Mouse (Mus musculus): Measurements from ENCODE around the gene Prkag1. TPM values are rescaled to one million over a fixed set of nuclear protein-coding genes. Genes with fewer than 3 reads are reported as not detected.

Gene Prkag1
- total and polyA plus RNA-seq, 2 experiments from 2014 or later = 48.3 to 58.4 TPM

DNA sequence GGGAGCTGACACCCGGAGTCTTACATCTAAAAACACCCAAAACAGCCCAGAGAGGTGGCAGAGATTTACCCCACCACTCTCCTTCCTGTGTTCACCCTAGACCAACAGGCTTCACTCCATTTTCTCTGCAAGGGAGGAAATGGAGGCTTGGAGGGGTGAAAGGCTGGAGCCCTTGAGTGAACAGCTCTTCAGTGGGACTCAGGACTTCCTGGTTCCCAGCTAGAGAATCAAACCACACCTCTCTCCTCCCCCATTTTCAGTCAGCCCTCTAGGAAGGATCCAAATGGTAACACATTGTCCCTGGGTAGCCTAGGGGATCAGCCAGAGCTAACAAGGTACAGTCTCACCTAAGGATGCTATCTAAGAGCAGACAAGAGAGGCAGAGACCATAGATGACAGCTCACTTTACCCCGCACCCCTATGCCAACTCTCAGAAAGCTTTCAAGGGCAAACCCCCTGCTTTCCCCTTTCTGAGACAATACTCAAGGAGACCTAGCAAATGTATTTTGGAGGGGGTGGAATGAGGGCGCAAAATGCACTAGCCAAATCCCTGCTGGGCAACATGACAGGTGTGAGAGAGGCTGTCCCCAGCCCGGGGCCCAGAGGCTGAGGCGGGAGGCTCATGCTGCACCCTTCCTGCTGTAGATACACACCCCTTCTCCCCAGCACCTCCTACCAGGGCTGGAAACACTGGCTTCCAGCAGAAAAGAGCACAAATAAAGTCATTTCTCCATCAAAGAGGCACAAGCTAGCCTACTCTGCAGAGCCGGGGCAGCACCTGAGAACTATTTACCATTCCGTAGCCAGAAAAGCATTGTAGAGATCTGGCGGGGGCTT is 38.2 kb upstream of the Prkag1 start:
- Histone ChIP-seq H3K36me3 (ENCODE audit: insufficient read depth) (peaks cover 18% of the 10 kb centered on the region), H3K27me3 (ENCODE audit: insufficient read depth, low read length) (no peaks in the 10 kb centered on the region), H3K27ac (ENCODE audit: low read depth, low read length) (no peak overlapping the region), H3K9ac (peak overlapping the region; percentile 97), H3K9me3 (ENCODE audit: low read length) (no peaks in the 10 kb centered on the region), H3K4me1 (ENCODE audit: insufficient read depth) (peaks cover 26% of the 10 kb centered on the region), H3K4me3 (ENCODE audit: low read depth, low read length) (peak overlapping the region; percentile 99), H3K4me2 (ENCODE audit: low read depth) (peak overlapping the region; percentile 91)
- no peak for TF ChIP-seq CTCF (IDR thresholded peaks at IDR 0.05; ENCODE audit: low read depth)
- DNase-seq = no peak
- 12% methylated on average over 8 of the region's 8 CpGs for WGBS
- no peak for ATAC-seq

DNA sequence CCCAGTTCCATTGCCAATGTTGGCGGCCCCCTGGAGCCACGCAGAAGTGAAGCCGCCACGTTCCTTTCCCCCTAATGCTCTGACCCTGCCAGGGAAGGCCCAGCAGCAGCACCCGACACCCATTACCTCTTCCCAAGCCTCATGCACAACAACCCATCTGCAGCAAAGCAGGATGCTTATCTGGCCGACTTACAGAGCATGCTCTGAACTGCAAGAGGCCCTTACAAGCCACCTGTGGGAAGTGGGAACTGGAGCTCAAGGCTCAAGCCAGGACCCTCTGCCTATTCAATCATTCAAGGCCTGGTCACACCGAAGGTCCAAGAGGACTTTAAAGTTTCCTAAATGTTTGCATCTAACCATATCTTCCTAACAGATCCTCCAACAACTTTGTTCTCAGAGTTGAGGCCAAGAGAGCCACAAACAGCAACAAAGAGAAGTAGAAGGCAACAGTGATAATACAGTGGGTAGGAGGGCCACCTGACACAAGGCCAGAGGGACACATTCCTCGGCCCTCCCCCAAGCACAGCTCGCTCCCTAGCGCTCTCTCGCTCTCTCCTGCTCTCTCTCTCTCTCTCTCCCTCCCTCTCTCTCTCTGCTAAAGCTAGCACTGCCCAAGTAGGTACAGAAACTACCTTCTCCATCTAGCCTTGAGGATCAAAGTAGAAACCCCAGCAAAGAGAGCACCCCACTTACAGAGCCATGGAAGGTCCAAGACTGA is 37.2 kb upstream of the Prkag1 start:
- no peak overlapping the region for H3K27ac ChIP-seq (ENCODE audit: low read depth, low read length)
- no peak for ATAC-seq

DNA sequence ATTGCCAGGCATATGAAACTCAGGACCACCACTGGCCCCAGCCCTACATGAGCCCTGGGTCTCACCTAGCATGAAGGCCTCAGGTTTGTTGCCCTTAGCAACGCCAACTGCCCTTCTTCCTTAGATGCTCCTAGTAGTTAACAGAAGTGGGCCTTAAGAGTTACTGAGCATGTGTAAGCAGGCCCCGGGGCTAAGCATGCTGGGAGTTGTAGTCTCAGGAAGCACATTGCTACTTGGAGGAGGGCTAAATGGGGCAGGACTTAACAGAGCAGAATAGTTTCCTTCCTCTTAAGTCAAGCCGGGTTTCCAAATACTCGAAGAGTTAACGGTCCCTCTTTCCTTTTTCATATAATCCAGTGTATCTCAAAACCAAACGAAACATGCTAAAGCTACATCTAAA is 36.0 kb upstream of the Prkag1 start:
- DNase-seq = peak; percentile 52
- no peak overlapping the region for H3K9ac ChIP-seq
- no peaks in the 10 kb centered on the region for H3K9me3 ChIP-seq (ENCODE audit: low read length)
- no peak overlapping the region for H3K27ac ChIP-seq (ENCODE audit: low read depth, low read length)
- no peaks in the 10 kb centered on the region for H3K27me3 ChIP-seq (ENCODE audit: insufficient read depth, low read length)
- H3K4me3 ChIP-seq (ENCODE audit: low read depth, low read length) = 0 out of 2 replicates have a peak overlapping the region, but pooled peaks have one; percentile 1
- 0 out of 2 replicates have a peak, but pooled peaks have one; percentile 38 for ATAC-seq
- peak overlapping the region; percentile 91 for H3K4me2 ChIP-seq (ENCODE audit: low read depth)
- TF ChIP-seq CTCF (IDR thresholded peaks at IDR 0.05; ENCODE audit: low read depth) = no peak
- 58% methylated on average over 6 of the region's 6 CpGs for WGBS
- peaks cover 26% of the 10 kb centered on the region for H3K4me1 ChIP-seq (ENCODE audit: insufficient read depth)
- H3K36me3 ChIP-seq (ENCODE audit: insufficient read depth) = peaks cover 40% of the 10 kb centered on the region

More for the DNA sequence above, 37.2 kb upstream of the Prkag1 start:
- peak overlapping the region; percentile 97 for H3K9ac ChIP-seq
- H3K9me3 ChIP-seq (ENCODE audit: low read length) = no peaks in the 10 kb centered on the region
- peak overlapping the region; percentile 91 for H3K4me2 ChIP-seq (ENCODE audit: low read depth)
- peaks cover 29% of the 10 kb centered on the region for H3K36me3 ChIP-seq (ENCODE audit: insufficient read depth)
- H3K4me3 ChIP-seq (ENCODE audit: low read depth, low read length) = peak overlapping the region; percentile 99
- DNase-seq = no peak
- H3K4me1 ChIP-seq (ENCODE audit: insufficient read depth) = peaks cover 26% of the 10 kb centered on the region
- TF ChIP-seq CTCF (IDR thresholded peaks at IDR 0.05; ENCODE audit: low read depth) = no peak
- no peaks in the 10 kb centered on the region for H3K27me3 ChIP-seq (ENCODE audit: insufficient read depth, low read length)
- WGBS = 22% methylated on average over 11 of the region's 11 CpGs

DNA sequence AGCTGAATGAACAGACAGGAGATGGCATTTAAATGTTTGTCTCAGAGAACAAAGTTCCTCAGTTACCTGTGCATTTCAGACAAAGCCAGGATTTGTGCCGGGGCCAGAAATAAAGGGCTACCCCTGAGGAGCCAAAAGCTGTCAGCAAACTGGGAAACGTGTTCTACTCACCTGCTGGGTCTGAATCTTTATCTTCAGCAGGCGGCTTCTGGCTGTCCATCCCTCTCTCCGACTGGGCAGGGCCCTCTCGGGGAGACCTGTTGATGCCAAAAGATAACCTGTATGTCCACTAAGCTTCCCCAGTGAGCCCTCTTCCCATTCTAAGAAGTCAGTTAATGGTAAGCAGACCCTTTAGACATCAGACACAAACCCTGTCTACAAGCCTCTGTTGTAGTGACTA is 35.2 kb upstream of the Prkag1 start:
- ATAC-seq = no peak
- no peaks in the 10 kb centered on the region for H3K27me3 ChIP-seq (ENCODE audit: insufficient read depth, low read length)
- TF ChIP-seq CTCF (IDR thresholded peaks at IDR 0.05; ENCODE audit: low read depth) = no peak
- H3K36me3 ChIP-seq (ENCODE audit: insufficient read depth) = peaks cover 49% of the 10 kb centered on the region
- H3K4me1 ChIP-seq (ENCODE audit: insufficient read depth) = peaks cover 26% of the 10 kb centered on the region
- no peaks in the 10 kb centered on the region for H3K9me3 ChIP-seq (ENCODE audit: low read length)
- DNase-seq = no peak
- no peak overlapping the region for H3K4me3 ChIP-seq (ENCODE audit: low read depth, low read length)
- H3K4me2 ChIP-seq (ENCODE audit: low read depth) = no peak overlapping the region
- no peak overlapping the region for H3K27ac ChIP-seq (ENCODE audit: low read depth, low read length)
- H3K9ac ChIP-seq = no peak overlapping the region
- WGBS = 91% methylated on average over 5 of the region's 5 CpGs

DNA sequence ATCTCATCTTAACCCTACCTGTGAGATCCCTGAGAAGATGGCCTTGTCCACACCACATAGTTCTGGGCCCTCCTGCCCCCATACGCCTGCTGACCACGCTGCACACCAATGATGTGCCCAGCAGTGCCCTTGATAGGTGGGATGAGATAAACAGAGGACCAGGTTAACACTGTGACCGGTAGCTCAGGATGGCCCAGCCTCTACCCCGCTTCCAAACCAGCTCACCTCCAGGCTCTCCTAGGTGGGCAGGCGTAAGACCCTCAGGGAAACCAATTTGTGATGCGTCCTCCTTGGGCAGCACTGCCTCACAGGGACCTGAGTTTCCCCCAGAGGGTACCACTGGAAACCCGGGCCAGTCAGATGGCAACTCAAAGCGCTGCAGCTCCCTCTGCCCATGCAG is 34.5 kb upstream of the Prkag1 start:
- Histone ChIP-seq H3K36me3 (ENCODE audit: insufficient read depth) (peaks cover 56% of the 10 kb centered on the region), H3K9me3 (ENCODE audit: low read length) (no peaks in the 10 kb centered on the region), H3K4me3 (ENCODE audit: low read depth, low read length) (no peak overlapping the region), H3K27me3 (ENCODE audit: insufficient read depth, low read length) (no peaks in the 10 kb centered on the region), H3K27ac (ENCODE audit: low read depth, low read length) (no peak overlapping the region), H3K4me2 (ENCODE audit: low read depth) (no peak overlapping the region), H3K4me1 (ENCODE audit: insufficient read depth) (peaks cover 26% of the 10 kb centered on the region), H3K9ac (no peak overlapping the region)
- ATAC-seq = no peak
- no peak for TF ChIP-seq CTCF (IDR thresholded peaks at IDR 0.05; ENCODE audit: low read depth)
- DNase-seq = no peak
- WGBS = 97% methylated on average over 8 of the region's 8 CpGs

DNA sequence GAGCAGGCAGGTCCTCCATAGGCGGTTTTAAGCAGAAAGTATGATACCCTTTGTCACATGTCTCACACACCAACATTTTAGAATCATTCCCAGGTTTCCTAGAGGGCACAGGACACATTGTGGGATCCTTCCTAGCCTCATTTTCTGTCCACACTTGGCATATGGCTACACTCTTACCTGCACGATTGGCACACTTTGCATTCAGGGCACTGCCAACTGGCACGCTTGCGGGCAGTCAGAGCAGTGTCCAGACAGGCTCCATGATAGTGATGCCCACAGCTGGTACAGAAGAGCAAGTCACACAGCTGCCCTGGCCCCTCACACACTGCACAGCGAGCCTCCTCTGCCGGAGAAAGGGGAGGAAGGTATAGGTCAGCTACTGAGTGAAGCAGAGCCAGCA is 33.6 kb upstream of the Prkag1 start:
- no peaks in the 10 kb centered on the region for H3K27me3 ChIP-seq (ENCODE audit: insufficient read depth, low read length)

DNA sequence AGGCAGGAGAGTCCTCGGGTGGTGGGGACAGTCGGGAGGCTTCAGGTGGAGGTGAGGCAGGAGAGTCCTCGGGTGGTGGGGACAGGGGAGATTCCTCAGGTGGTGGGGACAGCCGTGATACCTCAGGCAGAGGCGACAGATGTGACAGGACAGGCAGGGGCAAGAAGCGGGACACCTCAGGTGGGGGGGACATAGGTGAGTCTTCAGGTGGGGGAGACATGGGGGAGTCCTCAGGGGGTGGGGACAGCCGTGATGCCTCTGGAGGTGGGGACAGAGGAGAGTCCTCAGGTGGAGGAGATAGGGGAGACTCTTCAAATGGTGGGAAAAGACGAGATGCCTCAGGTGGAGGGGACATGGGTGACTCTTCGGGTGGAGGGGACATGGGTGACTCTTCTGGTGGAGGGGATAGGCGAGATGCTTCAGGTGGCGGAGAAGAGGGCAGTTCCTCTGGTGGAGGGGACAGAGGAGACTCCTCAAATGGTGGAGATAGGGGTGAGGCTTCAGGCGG is 32.2 kb upstream of the Prkag1 start:
- no peak overlapping the region for H3K4me3 ChIP-seq (ENCODE audit: low read depth, low read length)
- H3K36me3 ChIP-seq (ENCODE audit: insufficient read depth) = peaks cover 77% of the 10 kb centered on the region
- WGBS = 93% methylated on average over 12 of the region's 12 CpGs
- DNase-seq (no peak), ATAC-seq (no peak)
- peaks cover 11% of the 10 kb centered on the region for H3K4me1 ChIP-seq (ENCODE audit: insufficient read depth)
- H3K9ac ChIP-seq = no peak overlapping the region
- H3K27ac ChIP-seq (ENCODE audit: low read depth, low read length) = no peak overlapping the region
- no peaks in the 10 kb centered on the region for H3K9me3 ChIP-seq (ENCODE audit: low read length)
- H3K27me3 ChIP-seq (ENCODE audit: insufficient read depth, low read length) = no peaks in the 10 kb centered on the region
- H3K4me2 ChIP-seq (ENCODE audit: low read depth) = no peak overlapping the region
- TF ChIP-seq CTCF (IDR thresholded peaks at IDR 0.05; ENCODE audit: low read depth) = no peak

More for the DNA sequence above, 33.6 kb upstream of the Prkag1 start:
- H3K4me1 ChIP-seq (ENCODE audit: insufficient read depth) = peaks cover 26% of the 10 kb centered on the region
- no peak overlapping the region for H3K27ac ChIP-seq (ENCODE audit: low read depth, low read length)
- H3K4me2 ChIP-seq (ENCODE audit: low read depth) = no peak overlapping the region
- no peak overlapping the region for H3K9ac ChIP-seq
- peaks cover 64% of the 10 kb centered on the region for H3K36me3 ChIP-seq (ENCODE audit: insufficient read depth)
- ATAC-seq (no peak), DNase-seq (no peak)
- no peaks in the 10 kb centered on the region for H3K9me3 ChIP-seq (ENCODE audit: low read length)
- 95% methylated on average over 6 of the region's 6 CpGs for WGBS
- no peak for TF ChIP-seq CTCF (IDR thresholded peaks at IDR 0.05; ENCODE audit: low read depth)
- no peak overlapping the region for H3K4me3 ChIP-seq (ENCODE audit: low read depth, low read length)

Measured in forebrain, postnatal 0 days (tissue).